Mouse (Mus musculus): ENCODE data around the gene Vps39. TPM values are rescaled to one million over a fixed set of nuclear protein-coding genes. Genes with fewer than 3 reads are reported as not detected.

The Vps39 gene
- polyA plus RNA-seq, 1 experiment from 2014 or later, result 20.5 TPM

GRCm38 (mm10) chr2:120281221-120281620, 71.7 kb downstream of the Vps39 start:
- WGBS, result 35% methylated on average over 3 of the region's 3 CpGs
- Histone ChIP-seq H3K36me3 (ENCODE audit: control insufficient read depth, insufficient read depth, low read length) (no peaks in the 10 kb centered on the region), H3K4me3 (ENCODE audit: control insufficient read depth in 1 of 2, insufficient read depth in 1 of 2, low read depth in 1 of 2, low read length in 2 of 2) (no peak overlapping the region), H3K27me3 (ENCODE audit: control insufficient read depth, insufficient read depth, low read length) (no peaks in the 10 kb centered on the region; the same call in none of the 2 replicates), H3K9me3 (ENCODE audit: control insufficient read depth, low read length) (no peaks in the 10 kb centered on the region), H3K4me2 (ENCODE audit: low read length) (no peak overlapping the region), H3K27ac (replicated peaks in 1 of 2; ENCODE audit: control insufficient read depth in 1 of 2, insufficient read depth in 1 of 2, low read depth in 2 of 2, low read length in 2 of 2) (no peak overlapping the region), H3K4me1 (ENCODE audit: control insufficient read depth in 2 of 2, insufficient read depth in 2 of 2, low read length in 2 of 2) (no peaks in the 10 kb centered on the region), H3K9ac (ENCODE audit: low read length) (no peak overlapping the region)
- no peak for ATAC-seq (ENCODE audit: insufficient number of reproducible peaks, insufficient read depth, low FRiP score, low read depth)

GRCm38 (mm10) chr2:120279961-120280360, 73.0 kb downstream of the Vps39 start:
- no peak for ATAC-seq (ENCODE audit: insufficient number of reproducible peaks, insufficient read depth, low FRiP score, low read depth)
- WGBS, result 15% methylated on average over 8 of the region's 8 CpGs
- Histone ChIP-seq H3K36me3 (ENCODE audit: control insufficient read depth, insufficient read depth, low read length) (no peaks in the 10 kb centered on the region), H3K4me1 (ENCODE audit: control insufficient read depth in 2 of 2, insufficient read depth in 2 of 2, low read length in 2 of 2) (no peaks in the 10 kb centered on the region), H3K9me3 (ENCODE audit: control insufficient read depth, low read length) (no peaks in the 10 kb centered on the region), H3K27ac (replicated peaks in 1 of 2; ENCODE audit: control insufficient read depth in 1 of 2, insufficient read depth in 1 of 2, low read depth in 2 of 2, low read length in 2 of 2) (no peak overlapping the region), H3K4me3 (ENCODE audit: control insufficient read depth in 1 of 2, insufficient read depth in 1 of 2, low read depth in 1 of 2, low read length in 2 of 2) (no peak overlapping the region), H3K27me3 (ENCODE audit: control insufficient read depth, insufficient read depth, low read length) (no peaks in the 10 kb centered on the region; the same call in none of the 2 replicates), H3K4me2 (ENCODE audit: low read length) (no peak overlapping the region), H3K9ac (ENCODE audit: low read length) (no peak overlapping the region)

- no peaks in the 10 kb centered on the region for H3K4me1 ChIP-seq (ENCODE audit: control insufficient read depth in 2 of 2, insufficient read depth in 2 of 2, low read length in 2 of 2)
- no peaks in the 10 kb centered on the region for H3K36me3 ChIP-seq (ENCODE audit: control insufficient read depth, insufficient read depth, low read length)
- H3K27me3 ChIP-seq (ENCODE audit: control insufficient read depth, insufficient read depth, low read length), result no peaks in the 10 kb centered on the region; the same call in 1 of the 2 replicates
- WGBS, result 69% methylated on average over 4 of the region's 4 CpGs
- ATAC-seq (ENCODE audit: insufficient number of reproducible peaks, insufficient read depth, low FRiP score, low read depth), result no peak
- H3K9ac ChIP-seq (ENCODE audit: low read length), result no peak overlapping the region
- no peak overlapping the region for H3K4me2 ChIP-seq (ENCODE audit: low read length)
- no peak overlapping the region for H3K4me3 ChIP-seq (ENCODE audit: control insufficient read depth in 1 of 2, insufficient read depth in 1 of 2, low read depth in 1 of 2, low read length in 2 of 2)
- H3K9me3 ChIP-seq (ENCODE audit: control insufficient read depth, low read length), result no peaks in the 10 kb centered on the region
- no peak overlapping the region for H3K27ac ChIP-seq (replicated peaks in 1 of 2; ENCODE audit: control insufficient read depth in 1 of 2, insufficient read depth in 1 of 2, low read depth in 2 of 2, low read length in 2 of 2)
Measured at GRCm38 (mm10) chr2:120276951-120277350, 76.0 kb downstream of the Vps39 start.

GRCm38 (mm10) chr2:120268635-120269034, 84.3 kb downstream of the Vps39 start:
- H3K27me3 ChIP-seq (ENCODE audit: control insufficient read depth, insufficient read depth, low read length), result 0 out of 2 replicates have a peak, but pooled peaks cover 5% of the 10 kb centered on the region
- no peaks in the 10 kb centered on the region for H3K36me3 ChIP-seq (ENCODE audit: control insufficient read depth, insufficient read depth, low read length)
- no peaks in the 10 kb centered on the region; a peak in 1 of 4 replicates for H3K4me1 ChIP-seq (ENCODE audit: control insufficient read depth in 2 of 2, insufficient read depth in 2 of 2, low read length in 2 of 2)
- under 1% methylated on average over 9 of the region's 9 CpGs for WGBS
- no peak overlapping the region for H3K27ac ChIP-seq (replicated peaks in 1 of 2; ENCODE audit: control insufficient read depth in 1 of 2, insufficient read depth in 1 of 2, low read depth in 2 of 2, low read length in 2 of 2)
- no peak for ATAC-seq (ENCODE audit: insufficient number of reproducible peaks, insufficient read depth, low FRiP score, low read depth)
- 0 out of 2 replicates have a peak overlapping the region, but pooled peaks have one; percentile 22 for H3K9ac ChIP-seq (ENCODE audit: low read length)
- no peak overlapping the region; a peak in 1 of 4 replicates for H3K4me3 ChIP-seq (ENCODE audit: control insufficient read depth in 1 of 2, insufficient read depth in 1 of 2, low read depth in 1 of 2, low read length in 2 of 2)
- H3K4me2 ChIP-seq (ENCODE audit: low read length), result peak overlapping the region; percentile 54
- no peaks in the 10 kb centered on the region for H3K9me3 ChIP-seq (ENCODE audit: control insufficient read depth, low read length)

Other genes with a start within 250 kb of the Vps39 start
- gene Ehd4, start 198.5 kb downstream of the Vps39 start, polyA plus RNA-seq (2014; fragmentation: Nextera tagmentation; extraction: Ambion mirVana), result 141 and 152 TPM in 2 replicates
- 2.3 and 2.6 TPM in 2 replicates for gene Pla2g4e, start 107.8 kb downstream of the Vps39 start, polyA plus RNA-seq (2014; fragmentation: Nextera tagmentation; extraction: Ambion mirVana)
- 0.05 TPM in 1 of 2 replicates, not detected in the other for gene Pla2g4d, start 63.9 kb downstream of the Vps39 start, polyA plus RNA-seq (2014; fragmentation: Nextera tagmentation; extraction: Ambion mirVana)
- gene Pla2g4f, start 39.0 kb downstream of the Vps39 start, polyA plus RNA-seq (2014; fragmentation: Nextera tagmentation; extraction: Ambion mirVana), result 0.09 TPM in 1 of 2 replicates, not detected in the other
- gene Ganc, start 50.8 kb upstream of the Vps39 start, polyA plus RNA-seq (2014; fragmentation: Nextera tagmentation; extraction: Ambion mirVana), result 9.0 and 9.8 TPM in 2 replicates
- gene Tmem87a, start 51.0 kb upstream of the Vps39 start, polyA plus RNA-seq (2014; fragmentation: Nextera tagmentation; extraction: Ambion mirVana), result 7.5 and 9.9 TPM in 2 replicates
- 2.9 and 3.3 TPM in 2 replicates for gene Capn3, start 102.9 kb upstream of the Vps39 start, polyA plus RNA-seq (2014; fragmentation: Nextera tagmentation; extraction: Ambion mirVana)
- gene Zfp106, start 210.7 kb upstream of the Vps39 start, polyA plus RNA-seq (2014; fragmentation: Nextera tagmentation; extraction: Ambion mirVana), result 53.0 and 56.8 TPM in 2 replicates
- 52.2 and 52.7 TPM in 2 replicates for gene Snap23, start 214.5 kb upstream of the Vps39 start, polyA plus RNA-seq (2014; fragmentation: Nextera tagmentation; extraction: Ambion mirVana)

Measured in heart, embryonic 14.5 days (tissue).